Mouse (Mus musculus) olfactory bulb, adult 2 months (tissue): ENCODE measurements at regions not wholly inside any gene's neighbourhood (a gene's known extent, or its start where the extent isn't known, plus 50 kb on each side); places are given as distances from the start of the nearest gene placed in this dataset.

Experiments
- CTCF ChIP-seq: fragments of 200-500 bp; IDR thresholded peaks from 2 replicates; pipeline ENCODE4 v1.5.1; 2012; ENCODE audit warnings: low read depth, mild to moderate bottlenecking, low read length, moderate library complexity; ENCODE audit not compliant: insufficient read depth
- POLR2A ChIP-seq: fragments of 200-500 bp; IDR thresholded peaks from 2 replicates; pipeline ENCODE4 v1.6.1; 2012; ENCODE audit warnings: mild to moderate bottlenecking, low read depth, low read length, moderate library complexity; ENCODE audit not compliant: insufficient read depth

- TF ChIP-seq CTCF (no peak), POLR2A (no peak)
Measured at GRCm38 (mm10) chr8:109216318-109216717, 277.5 kb upstream of the Pmfbp1 start.
